Mouse (Mus musculus) mouse embryonic stem cell (cell line): ENCODE data around the gene Wbp2nl.

Source experiments
- in situ Hi-C, 2 experiments: fragments of 300-500 bp; cut with MboI; formaldehyde crosslinking; loops; 1 replicate in 1 of 2; 3 replicates in 1 of 2; pipeline ENCODE4 v1.14.3; 2019 to 2020; ENCODE audit warnings: low sequenced_read_pairs in 2 of 2, low pct_unique_long_range_greater_than_20kb in 1 of 2, mixed read lengths in 1 of 2; ENCODE audit not compliant: unreplicated experiment in 1 of 2

Gene Wbp2nl

DNA sequence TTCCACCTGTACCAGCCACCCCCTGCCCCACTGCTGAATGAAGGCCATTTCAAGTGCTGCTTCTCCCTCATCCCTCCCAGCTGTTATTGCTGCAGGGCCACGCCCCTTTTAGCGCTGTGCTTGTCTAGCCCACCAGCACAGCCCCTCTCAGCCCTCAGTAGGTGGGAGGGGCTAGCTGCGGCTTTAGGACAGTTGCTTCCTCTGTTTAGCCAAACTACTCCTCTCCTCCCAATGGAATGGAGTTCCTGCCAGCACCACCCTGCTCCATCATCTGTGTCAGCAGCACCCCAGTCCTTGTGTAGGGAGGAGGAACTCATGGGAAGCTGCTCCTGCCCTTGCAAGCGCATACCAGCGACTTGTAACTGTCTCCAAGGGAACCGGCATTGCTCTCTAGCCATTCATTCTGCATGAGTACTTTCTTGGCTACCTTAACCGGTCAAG, 5.5 kb upstream of the Wbp2nl start:
- in situ Hi-C loops = loop anchor here in 1 of 2 experiments (25.0 kb wide), 1 partner anchor 769 kb away; no protein-coding TSS in a partner anchor

DNA sequence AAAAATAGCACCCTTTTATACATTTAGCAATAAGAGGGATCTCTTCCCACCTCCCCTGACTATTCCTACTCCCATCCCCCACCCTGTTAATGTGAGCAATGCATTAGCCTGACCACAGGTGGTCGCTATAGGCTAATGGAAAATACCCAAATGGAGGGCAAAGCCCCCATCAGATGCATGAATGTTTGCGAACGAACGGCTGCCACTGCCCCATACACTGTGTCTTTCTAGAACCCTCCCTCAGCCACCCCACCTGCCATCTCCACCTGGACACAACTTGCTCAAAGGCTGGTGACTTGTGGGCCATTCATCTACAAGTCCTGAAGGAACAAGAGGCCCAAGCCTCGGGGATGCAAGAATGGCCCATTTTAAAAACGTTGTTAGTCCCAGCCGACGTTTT, 4.7 kb upstream of the Wbp2nl start:
- in situ Hi-C loops = loop anchor here in 1 of 2 experiments (25.0 kb wide), 1 partner anchor 768 kb away; no protein-coding TSS in a partner anchor

DNA sequence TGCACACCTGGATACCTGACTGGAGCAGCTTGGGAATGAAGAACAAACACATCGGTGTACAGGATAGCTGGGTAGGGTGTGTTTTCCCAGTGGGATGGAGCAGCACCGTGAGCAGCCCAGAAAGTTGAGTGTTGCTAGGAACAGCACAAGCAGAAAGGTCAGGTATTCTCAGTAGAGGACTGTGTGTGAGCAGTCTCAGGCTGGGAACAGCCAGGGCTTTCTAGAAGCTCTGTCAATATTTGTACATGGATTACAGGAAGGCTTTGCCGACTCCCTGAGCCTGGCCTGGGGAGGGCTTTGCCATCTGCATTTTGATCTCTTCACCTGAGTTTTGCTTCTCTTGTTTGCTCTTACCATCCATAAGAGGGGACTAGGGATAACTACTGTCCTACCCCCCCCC, 8.4 kb downstream of the Wbp2nl start:
- in situ Hi-C loops = no loop called here

DNA sequence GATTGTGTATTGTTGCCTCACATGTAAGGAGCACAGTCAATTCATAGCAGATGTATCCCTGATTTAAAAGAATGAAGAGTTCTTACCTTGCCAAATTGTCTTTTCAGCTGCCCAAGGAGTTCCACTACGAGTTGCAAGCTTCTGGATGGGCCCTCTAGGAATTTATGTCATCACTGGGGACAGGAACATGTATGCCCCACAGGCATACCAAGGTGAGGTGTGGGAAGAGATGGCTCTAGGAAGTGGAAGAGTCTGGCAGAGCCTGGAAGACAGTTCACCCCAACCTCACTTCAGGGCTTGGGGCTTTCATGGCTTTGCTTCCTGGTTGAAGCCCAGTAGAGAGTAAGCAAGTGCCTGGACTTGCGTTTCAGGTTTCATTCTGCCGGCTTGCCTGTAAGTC, 9.7 kb downstream of the Wbp2nl start:
- in situ Hi-C loops = no loop called here

DNA sequence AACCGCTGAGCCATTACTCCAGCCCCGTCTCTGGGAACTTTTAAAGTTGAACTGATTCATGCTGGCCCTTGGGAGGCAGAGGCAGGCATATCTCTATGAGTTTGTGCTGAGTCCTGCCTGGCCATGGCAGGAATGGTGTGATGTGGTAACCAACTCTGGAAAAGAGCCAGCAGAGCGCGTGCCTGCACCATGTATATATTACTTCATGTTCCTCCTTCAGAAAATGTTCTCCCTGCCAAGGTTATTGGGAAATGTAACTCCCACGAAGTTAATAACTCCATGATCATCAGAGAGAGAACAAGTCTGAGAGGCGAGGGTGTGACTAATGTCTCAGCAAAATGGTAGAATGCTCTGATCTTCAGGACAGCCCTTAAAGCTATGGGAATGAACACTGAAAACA, 19.1 kb downstream of the Wbp2nl start:
- in situ Hi-C loops = no loop called here

DNA sequence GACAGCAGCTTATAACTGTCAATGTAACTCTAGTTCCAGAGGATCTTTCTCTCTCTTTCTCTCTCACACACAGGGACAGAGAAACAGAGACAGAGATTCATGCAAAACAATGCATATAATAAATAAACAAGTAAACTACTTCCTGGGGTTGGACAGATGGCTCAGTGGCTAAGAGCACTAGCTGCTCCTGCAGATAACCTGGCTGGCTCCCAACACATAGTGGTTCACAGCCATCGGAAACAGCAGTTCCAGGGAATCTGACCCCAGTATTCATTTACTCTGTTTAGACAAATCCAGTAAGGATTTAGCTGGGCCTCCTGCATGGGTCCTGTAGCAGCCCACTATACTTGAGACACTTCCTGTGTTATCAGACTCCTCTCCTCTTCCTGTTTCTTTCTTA, 20.9 kb downstream of the Wbp2nl start:
- in situ Hi-C loops = no loop called here

DNA sequence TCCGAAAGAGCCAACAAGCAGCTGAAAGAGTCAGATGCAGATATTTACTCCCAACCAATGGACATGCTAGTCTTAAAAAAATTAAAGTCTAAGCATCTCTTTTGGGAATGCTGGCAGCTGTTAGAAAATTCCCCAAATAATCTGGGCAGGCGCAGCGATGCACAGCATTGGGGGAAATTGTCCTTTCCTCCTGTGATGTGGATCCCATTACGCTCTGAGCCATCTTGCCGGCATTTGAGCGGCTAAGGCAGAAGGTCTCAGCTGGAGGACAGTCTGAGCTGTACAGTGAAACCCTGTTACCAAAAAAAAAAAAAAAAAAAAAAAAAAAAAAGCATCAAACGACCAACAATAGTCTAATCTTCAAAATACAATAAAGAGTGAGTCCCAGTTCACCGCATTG, 23.4 kb downstream of the Wbp2nl start:
- in situ Hi-C loops = no loop called here

DNA sequence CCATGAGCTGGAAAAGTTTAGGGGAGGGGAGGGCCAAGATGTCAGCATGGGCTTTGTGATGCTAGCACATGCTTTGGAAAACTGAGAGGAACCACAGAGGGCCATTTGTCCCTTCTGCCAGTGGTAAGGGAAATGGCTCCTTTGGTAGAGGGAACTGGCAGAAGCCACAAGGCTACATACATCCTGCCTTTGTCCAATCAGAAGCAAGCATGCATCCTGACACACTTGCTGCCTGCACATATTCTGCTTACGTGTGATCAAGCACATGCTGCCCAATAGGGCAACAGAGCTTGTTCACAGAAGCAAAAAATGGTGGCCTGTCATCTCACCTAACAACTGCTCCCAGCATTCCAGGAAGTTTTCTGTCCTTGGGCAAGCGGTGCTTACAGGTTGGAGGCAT, 26.6 kb downstream of the Wbp2nl start:
- in situ Hi-C loops = no loop called here

DNA sequence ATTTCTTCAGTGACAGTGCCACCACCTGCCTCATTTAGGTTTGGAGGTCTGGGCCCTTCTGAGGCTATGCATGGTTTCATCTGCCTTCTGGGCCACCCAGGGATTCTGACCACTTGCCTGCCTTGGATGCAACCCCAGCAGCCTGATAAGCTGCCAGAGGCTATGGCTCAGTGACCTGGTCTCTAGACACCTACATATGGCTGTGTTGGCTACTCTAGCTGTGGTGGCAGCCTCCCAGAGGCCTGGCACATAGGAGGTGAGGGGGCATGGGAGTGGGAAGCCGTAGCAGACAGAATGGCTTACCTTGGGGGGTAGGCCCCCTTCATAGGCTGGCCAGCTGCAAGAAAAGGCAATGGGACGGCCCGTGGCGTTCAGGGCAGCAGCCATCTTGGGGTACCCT, 36.4 kb downstream of the Wbp2nl start:
- in situ Hi-C loops = no loop called here

DNA sequence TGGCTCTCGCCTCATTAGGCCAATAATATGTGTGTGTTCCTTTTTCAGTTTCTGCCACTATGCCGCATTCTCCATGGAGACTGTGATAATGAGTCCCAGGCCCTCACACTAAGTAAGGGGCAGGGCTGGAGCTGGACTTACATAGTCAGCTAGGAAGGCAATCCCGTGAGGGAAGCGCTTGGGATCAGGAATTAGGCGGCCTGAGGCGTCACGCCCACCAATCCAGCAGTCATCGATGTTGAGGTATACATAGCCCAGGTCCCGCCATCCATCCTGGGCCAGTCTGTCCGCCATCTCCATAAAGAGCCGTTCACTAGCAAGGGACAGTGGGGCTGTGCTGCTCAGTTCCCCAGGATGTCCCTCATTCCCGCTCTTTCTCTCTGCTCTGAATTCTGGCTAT, 37.9 kb downstream of the Wbp2nl start:
- in situ Hi-C loops = no loop called here

DNA sequence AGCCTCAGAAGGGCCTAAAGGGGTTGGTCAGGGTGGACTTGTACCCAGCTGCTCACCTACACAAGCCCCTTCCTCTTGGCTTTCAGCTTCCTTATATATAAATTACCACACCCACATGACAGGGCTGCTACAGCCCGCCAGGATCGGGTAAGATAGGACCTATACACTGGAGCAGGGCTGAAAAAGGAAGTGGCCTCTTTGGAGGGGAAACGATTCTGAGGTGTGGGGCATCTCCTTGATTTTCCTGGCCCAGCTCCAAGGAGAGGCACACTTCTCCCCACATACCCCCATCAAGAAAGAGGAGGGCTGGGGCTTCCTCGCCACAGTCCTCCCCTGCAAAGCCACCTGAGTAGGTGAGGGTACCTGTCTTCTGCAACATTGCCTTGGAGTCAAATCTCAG, 39.1 kb downstream of the Wbp2nl start:
- in situ Hi-C loops = no loop called here

DNA sequence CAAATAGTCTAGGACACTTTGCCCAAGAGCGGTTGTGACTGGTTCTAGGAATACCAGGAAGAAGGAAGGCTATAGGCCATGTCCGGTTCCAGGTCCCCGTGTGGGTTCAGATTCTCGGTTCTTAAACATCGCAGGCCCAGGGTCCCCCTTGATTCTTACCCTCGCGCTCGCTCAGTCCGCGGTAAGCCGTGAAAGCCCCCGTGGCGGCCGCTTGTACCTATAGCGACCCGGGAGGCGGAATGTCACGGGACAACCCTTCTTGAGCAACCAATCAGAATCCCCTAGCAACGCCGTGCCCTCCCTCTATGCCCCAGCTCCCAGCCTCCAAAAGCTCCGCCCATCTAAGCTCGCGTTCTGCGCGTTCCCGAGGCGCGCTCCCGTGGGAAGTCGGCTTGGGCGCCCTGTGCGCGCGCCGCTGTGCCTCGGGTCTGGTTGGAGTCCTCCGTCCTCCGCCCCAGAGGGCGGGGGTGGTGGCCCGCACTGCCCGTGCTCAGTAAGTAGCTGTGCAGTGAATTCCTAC, 39.9 kb downstream of the Wbp2nl start, which contains the start of the genes Naga, Pheta2 and Smdt1:
Gene Naga (minus strand): TSS at position 333 of the 520 bp plus-strand sequence.
Gene Pheta2 (plus strand): TSS at position 350 of the 520 bp plus-strand sequence.
Gene Smdt1 (plus strand): TSS at position 367 of the 520 bp plus-strand sequence.
- in situ Hi-C loops = no loop called here

DNA sequence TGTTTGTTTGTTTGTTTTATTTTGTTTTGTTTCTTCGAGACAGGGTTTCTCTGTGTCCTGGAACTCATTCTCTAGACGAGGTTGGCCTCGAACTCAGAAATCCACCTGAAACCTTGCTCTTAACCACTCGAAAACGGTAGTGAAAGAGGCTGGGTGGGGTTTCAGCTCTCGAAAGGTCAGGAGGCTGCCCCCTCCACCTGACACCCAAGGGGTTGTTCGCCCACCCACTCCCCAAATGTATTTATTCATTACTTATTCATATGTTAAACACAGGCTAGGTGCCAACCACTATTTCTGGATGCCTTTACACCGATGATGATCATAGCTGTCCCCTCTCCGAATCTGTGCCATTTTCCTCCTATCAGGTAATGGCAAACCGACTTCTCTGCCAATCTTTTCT, 40.4 kb downstream of the Wbp2nl start:
- in situ Hi-C loops = no loop called here

DNA sequence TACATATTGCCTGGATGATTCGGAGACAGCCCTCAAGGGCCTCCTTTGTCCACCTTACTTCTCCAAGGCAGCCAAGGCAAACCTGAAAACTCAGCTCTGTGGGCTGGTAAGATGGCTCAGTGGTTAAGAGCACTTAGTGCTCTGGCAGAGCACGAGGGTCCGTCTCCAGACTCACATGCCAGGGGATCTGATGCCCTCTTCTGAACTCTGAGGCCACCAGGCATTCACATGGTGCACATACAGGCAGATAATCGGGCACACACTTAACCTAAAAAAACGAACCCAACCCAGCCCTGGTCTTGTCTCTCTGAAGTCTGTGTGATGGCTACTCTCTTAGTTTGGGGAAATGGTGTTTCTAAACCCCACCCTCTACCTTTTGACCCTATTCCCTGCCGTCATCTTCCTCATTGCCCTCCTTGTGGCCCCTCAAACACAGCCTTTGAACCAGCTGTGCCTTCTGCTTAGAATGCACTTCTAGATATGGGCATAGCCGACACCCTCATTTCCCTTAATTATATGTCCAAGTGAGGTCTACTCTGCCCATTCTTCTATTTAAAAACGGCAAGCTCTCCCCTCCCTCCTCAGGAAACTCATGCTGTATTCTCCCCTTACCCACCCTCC, 41.0 kb downstream of the Wbp2nl start:
- in situ Hi-C loops = no loop called here

DNA sequence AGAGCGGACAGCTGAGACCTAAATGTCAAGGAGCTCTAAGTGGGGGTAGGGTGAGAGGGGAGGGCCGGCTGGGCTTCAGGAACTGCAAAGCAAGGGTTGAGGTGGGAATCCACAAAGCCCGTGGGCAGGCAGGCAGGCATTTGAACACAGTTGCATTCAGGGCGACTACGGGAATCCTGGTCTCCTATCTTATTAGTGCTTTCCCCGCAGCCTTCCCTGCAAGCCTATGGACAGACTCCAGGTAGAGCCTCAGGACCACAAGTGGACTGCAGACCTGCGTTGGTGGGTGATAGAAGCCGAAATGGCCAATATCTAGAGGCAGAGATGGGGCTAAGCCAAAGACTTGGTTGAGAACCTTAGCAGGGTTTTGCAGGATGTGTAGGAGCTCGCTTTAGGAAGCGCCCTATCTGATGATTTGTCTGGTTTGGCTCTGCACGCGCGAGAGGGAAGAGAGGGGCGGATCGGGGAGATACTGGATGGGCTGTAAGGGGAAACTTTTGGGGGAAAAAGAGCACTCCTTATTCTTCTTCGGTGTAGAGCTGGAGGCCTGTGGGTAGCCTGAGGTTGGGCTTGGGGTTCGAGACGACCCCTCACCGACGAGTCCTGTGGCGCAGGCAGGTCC, 41.8 kb downstream of the Wbp2nl start:
- in situ Hi-C loops = no loop called here

DNA sequence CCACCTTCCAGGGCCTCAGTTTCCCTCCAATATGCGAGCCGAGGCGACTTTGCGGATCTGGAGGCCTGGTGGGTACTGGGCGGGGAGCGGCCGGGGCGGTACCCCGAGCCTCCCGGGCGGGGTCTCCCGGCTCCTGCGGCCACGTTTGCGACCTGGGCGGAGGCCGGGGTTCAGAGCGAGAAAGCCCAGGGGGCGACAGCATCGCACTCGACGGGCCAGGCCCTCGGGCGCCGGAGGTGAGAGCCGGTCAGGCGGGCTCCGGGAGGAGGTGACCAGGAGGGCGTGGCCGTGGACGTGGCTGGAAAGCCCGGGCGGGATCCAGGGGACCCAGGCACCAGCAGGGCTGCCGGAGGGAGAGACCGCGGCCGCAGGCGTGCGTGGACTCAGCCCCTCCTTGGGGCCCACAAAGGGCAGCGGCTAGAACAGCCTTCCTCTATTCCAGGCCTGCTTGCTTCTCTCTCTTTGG, 42.3 kb downstream of the Wbp2nl start:
- in situ Hi-C loops = no loop called here

DNA sequence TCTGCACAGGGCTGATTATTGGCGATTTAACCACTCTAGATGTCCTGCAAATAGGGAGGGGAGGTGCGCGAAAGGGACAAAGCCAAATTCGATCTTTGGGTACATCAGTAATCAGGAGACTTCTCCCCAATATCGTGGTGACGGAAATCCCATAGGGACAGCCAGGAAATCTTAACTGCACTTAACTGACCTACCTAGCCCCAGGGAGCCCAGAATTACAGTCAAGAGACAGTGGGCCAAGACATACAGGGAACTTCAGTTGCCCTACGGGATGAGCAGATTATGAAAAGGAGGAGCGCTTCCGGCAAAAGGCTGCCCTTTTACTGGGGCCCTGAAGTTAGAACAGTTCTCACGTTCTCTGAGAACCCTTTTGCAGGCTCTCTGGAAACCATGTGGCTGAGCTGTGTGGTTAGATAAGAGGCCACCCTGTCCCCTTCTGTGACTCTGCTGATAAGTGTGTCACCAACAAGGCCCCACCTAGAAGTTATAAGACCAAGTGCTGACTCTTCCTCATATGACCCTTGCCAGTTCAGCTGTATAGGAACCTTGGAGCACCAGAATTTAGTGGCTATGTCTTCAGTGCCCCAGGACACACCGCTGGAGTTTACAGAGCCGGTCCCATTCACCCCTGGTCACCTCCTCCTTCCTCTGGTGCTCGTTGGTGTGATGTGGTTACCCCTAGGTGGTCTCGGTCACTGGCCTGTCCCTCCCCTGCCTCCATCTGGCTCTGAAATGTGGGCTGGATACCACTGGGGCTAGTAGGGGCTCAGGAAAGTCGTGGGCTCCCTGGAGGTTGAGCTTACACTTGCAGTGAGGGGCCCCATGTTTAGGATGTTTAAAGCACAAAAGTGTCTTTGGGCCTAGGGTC, 43.2 kb downstream of the Wbp2nl start:
- in situ Hi-C loops = no loop called here

DNA sequence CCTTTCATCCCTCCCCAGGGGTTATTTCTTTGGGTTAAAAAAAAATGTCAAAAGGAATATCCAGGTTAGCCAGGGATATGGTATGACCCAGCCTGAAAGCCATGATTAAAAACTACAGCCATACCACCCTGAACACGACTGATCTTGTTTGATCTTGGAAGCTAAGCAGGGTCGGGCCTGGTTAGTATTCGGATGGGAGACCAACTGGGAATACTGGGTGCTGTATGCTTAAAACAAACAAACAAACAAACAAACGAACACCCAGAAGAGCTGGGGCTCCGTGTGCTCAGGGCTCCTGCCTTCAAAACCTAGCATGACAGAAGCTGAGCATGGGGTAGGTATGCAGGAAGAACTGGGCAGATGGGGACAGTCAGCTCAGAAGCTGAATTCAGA, 43.8 kb downstream of the Wbp2nl start:
- in situ Hi-C loops = no loop called here
